9 mouse cellular contexts compared by ENCODE assay signal in genomic region chr12:100772230-100772984, GRCm38 (mm10). TPM values are rescaled to one million over a fixed set of nuclear protein-coding genes. Genes with fewer than 3 reads are reported as not detected.
DNase-seq lines count a peak whose midpoint lies in the region; ATAC-seq lines count a peak whose summit lies in the region.
"Had no signal": no experiment of that assay in that cellular context is flagged by ENCODE, and none has a peak within 500 bp of the region (broad histone marks: within the 10 kb centered on the region; RNA-seq: fewer than 3 reads in every experiment).

No protein-coding gene starts in this region.

- WGBS in heart, embryonic 10.5 days = 49% methylated on average over 7 of the region's 7 CpGs

- no peaks in the 10 kb centered on the region for H3K36me3 ChIP-seq in heart, embryonic 10.5 days
- H3K36me3 ChIP-seq: heart, embryonic 13.5 days had no signal

- H3K9me3 ChIP-seq in heart, embryonic 10.5 days = no peaks in the 10 kb centered on the region
- H3K9me3 ChIP-seq: heart, embryonic 13.5 days had no signal

- no peak overlapping the region for H3K4me3 ChIP-seq in heart, embryonic 10.5 days
- H3K4me3 ChIP-seq: heart, embryonic 13.5 days had no signal

- no peaks in the 10 kb centered on the region for H3K27me3 ChIP-seq in heart, embryonic 10.5 days (ENCODE audit: insufficient read depth, poor library complexity, severe bottlenecking)
- H3K27me3 ChIP-seq: heart, embryonic 13.5 days had no signal

- peak; percentile 13; the same call in 1 of the 2 replicates for ATAC-seq in granulocyte monocyte progenitor cell, adult 5-6 weeks (replicated peaks; ENCODE audit: poor library complexity, severe bottlenecking)
- ATAC-seq in monocyte, adult 5-6 weeks (replicated peaks; ENCODE audit: insufficient number of reproducible peaks, low FRiP score, low TSS enrichment, poor library complexity, severe bottlenecking) = no peak

- no peaks in the 10 kb centered on the region for H3K4me1 ChIP-seq in heart, embryonic 10.5 days

- peak; percentile 95 for DNase-seq in heart, adult 11 months
- DNase-seq in heart, embryonic 10.5 days (ENCODE audit: low spot score) = no peak
- peak; percentile 73 for DNase-seq in 3134 (ENCODE audit: extremely low read depth, insufficient read length, low spot score)
- peak; percentile 64 for DNase-seq in adipocyte (ENCODE audit: low spot score)
- peak; percentile 50 to 66 for DNase-seq in layer of hippocampus, postnatal 10 days (ENCODE audit: low spot score in 2 of 2)
- DNase-seq in right cerebral cortex, postnatal 10 days (ENCODE audit: low spot score in 2 of 2) = peak; percentile 80 to 86

- no peak overlapping the region for H3K27ac ChIP-seq in heart, embryonic 10.5 days
- H3K27ac ChIP-seq: heart, embryonic 13.5 days had no signal

RNA-seq across cellular contexts. Expression of gene Dglucy, which starts 6.5 kb away (rescaled TPM):
- 0.49 and 1.8 TPM in 2 replicates for polyA plus RNA-seq in heart, embryonic 10.5 days (2016; fragmentation: Nextera tagmentation; extraction: Ambion mirVana)
- total RNA-seq in granulocyte monocyte progenitor cell, adult 5-6 weeks (2014; fragmentation: Nextera tagmentation) = 16.4 and 29.8 TPM in 2 replicates
- total RNA-seq in granulocyte monocyte progenitor cell, adult 5-6 weeks (2017) = 14.1 and 23.2 TPM in 2 replicates
- total RNA-seq in layer of hippocampus, postnatal 10 days (2021) = 1 to 10 TPM; 5.8 to 6.6 TPM
- total RNA-seq in monocyte, adult 5-6 weeks (2017) = 14.6 to 22.5 TPM (median 22.4 TPM) in 3 replicates

RNA-seq across cellular contexts. Expression of gene Rps6ka5, which starts 45.6 kb away (rescaled TPM):
- 4.9 and 5.5 TPM in 2 replicates for polyA plus RNA-seq in heart, embryonic 10.5 days (2016; fragmentation: Nextera tagmentation; extraction: Ambion mirVana)
- total RNA-seq in granulocyte monocyte progenitor cell, adult 5-6 weeks (2014; fragmentation: Nextera tagmentation) = 22.1 and 24.8 TPM in 2 replicates
- total RNA-seq in granulocyte monocyte progenitor cell, adult 5-6 weeks (2017) = 34.5 and 40.2 TPM in 2 replicates
- total RNA-seq in layer of hippocampus, postnatal 10 days (2021) = 10 to 100 TPM; 19.9 to 20.5 TPM
- total RNA-seq in monocyte, adult 5-6 weeks (2017) = 23.7 to 25.8 TPM (median 25.6 TPM) in 3 replicates
